Mouse (Mus musculus): ENCODE results near the gene Tpm4.

Gene Tpm4

GRCm38 (mm10) chr8:72187793-72188331, 53.1 kb downstream of the Tpm4 start:
- in situ Hi-C loops (cut with MboI, MseI): no loop called here

DNA sequence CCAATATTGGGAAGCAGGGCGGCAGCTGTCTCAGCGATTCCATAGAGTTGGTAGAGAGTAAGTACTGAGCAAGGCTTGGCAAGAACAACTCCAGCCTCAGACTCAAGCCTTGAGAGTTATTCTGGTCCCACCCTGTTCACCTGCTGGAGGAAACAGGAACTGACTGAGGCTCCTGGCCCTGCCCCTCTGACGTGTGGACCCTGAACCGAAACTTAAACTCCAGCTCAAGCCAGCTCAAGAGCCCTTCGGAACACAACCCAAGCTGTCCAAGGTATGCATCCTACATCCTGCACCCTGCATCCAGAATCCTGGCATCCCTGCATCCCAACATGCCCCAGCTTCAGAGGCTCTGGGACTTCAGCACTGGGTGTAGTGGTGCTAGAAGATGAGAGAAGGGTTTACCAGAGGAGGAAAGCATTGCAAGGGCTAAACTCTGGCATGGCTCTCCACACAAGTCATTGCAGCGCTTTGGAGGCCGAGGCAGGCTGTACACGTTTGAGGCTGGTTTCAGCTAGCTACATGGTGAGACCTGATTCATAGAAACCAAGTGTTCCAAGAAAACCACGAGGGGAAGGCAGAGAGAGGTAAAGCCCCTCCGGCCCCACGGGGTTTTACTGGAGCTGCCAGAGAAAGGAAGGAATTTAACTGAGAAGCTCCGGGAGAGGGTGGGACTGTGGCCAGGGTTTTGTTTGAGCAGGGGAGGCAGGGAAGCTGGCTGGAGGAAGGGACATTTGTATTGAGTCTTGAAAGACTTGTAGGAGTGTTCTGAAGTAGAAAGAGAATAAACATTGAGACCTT, 54.8 kb downstream of the Tpm4 start, which contains the start of gene Hsh2d:
Gene Hsh2d (plus strand): TSS at position 222 of the 798 bp plus-strand sequence.
- in situ Hi-C loops (cut with MboI, MseI): no loop called here

DNA sequence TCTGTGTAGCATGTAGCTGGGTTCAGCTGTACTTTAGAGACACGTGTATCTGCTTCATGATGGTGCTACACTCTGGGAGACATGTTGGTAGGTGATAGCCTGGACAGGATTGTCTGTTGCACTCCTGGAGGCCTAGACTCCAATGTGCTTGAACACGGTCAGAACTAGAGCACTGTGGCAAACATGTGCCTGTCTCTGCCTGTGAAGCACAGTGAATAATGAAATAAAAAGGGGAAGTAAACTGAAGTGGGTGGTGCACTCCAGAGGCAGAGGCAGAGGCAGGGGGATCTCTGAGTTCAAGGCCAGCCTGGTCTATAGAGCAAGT, 55.4 kb downstream of the Tpm4 start:
- in situ Hi-C loops (cut with MboI, MseI): no loop called here

GRCm38 (mm10) chr8:72192065-72192464, 57.3 kb downstream of the Tpm4 start:
- in situ Hi-C loops (cut with MboI, MseI): no loop called here

DNA sequence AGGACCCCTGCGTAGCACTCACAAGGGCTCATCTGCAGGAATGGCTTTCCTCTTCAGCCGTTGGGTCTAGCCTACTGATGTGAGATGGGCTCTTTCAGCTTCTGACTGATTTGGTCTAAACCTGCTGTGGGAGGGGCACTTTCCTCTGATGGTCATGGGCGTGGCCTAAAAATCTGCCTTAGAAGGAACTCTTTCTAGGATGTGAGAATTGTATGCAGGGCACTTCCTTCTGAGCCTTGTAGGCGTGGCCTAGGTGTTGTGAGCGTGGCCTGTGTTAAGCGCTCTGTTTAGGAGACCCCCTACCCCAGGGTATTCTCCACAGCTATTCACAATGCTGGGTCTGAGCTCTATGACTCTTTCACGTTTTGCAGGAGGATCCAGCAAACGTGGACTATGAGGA, 63.2 kb downstream of the Tpm4 start:
- in situ Hi-C loops (cut with MboI, MseI): loop anchor here (5.0 kb wide), 1 partner anchor 444 kb away; no protein-coding TSS in a partner anchor

Measured in regulatory T cell (primary cell).